ENCODE assay signal across 18 mouse cellular contexts in the genomic region with DNA sequence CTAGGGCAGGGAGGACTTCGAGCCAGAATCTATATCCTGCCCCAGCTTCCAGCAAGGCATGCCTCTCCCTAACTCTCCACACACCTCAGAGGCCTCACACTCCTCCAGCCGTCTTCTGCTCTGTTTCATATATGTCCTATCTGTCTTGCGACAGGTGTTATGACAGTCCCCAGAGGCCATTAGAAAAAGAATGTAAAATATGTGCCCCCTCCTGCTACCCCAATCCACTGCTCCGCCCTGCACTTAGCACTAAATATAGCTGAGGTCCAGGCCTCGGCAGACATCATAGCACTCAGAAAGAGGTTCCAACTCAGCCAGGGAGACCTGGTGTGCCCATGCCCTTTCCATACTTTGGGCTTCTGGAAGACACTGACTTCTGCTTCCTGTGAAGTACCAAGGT. TPM values are rescaled to one million over a fixed set of nuclear protein-coding genes. Genes with fewer than 3 reads are reported as not detected.
DNase-seq lines count a peak whose midpoint lies in the region; ATAC-seq lines count a peak whose summit lies in the region.
"Had no signal": no experiment of that assay in that cellular context is flagged by ENCODE, and none has a peak within 500 bp of the region (broad histone marks: within the 10 kb centered on the region; RNA-seq: fewer than 3 reads in every experiment).

No protein-coding gene starts in this region.

- intact Hi-C loops in heart, postnatal 36 days (cut with DNase I): loop anchor here (2.0 kb wide), 1 partner anchor 52 kb away; no protein-coding TSS in a partner anchor

- 36% methylated on average over 5 of the region's 5 CpGs for WGBS in embryonic facial prominence, embryonic 15.5 days
- WGBS in heart, embryonic 13.5 days: 20% methylated on average over 5 of the region's 5 CpGs
- WGBS in limb, embryonic 12.5 days: 58% methylated on average over 5 of the region's 5 CpGs

- no peaks in the 10 kb centered on the region for H3K27me3 ChIP-seq in embryonic facial prominence, embryonic 15.5 days
- no peaks in the 10 kb centered on the region for H3K27me3 ChIP-seq in heart, embryonic 13.5 days (replicated peaks)
- no peaks in the 10 kb centered on the region for H3K27me3 ChIP-seq in limb, embryonic 12.5 days
- H3K27me3 ChIP-seq: forebrain, embryonic 12.5 days; midbrain, embryonic 12.5 days; neural tube, embryonic 15.5 days; Patski had no signal

- H3K9ac ChIP-seq in embryonic facial prominence, embryonic 15.5 days: no peak overlapping the region
- peak overlapping the region; percentile 94 for H3K9ac ChIP-seq in heart, embryonic 13.5 days
- no peak overlapping the region for H3K9ac ChIP-seq in limb, embryonic 12.5 days (replicated peaks)
- H3K9ac ChIP-seq: forebrain, embryonic 12.5 days; liver, postnatal 0 days; midbrain, embryonic 12.5 days; neural tube, embryonic 15.5 days had no signal

- peaks cover 5% of the 10 kb centered on the region; the same call in 1 of the 2 replicates for H3K4me1 ChIP-seq in embryonic facial prominence, embryonic 15.5 days
- H3K4me1 ChIP-seq in heart, embryonic 13.5 days: peaks cover 70% of the 10 kb centered on the region
- H3K4me1 ChIP-seq in limb, embryonic 12.5 days (replicated peaks): peaks cover 6% of the 10 kb centered on the region; the same call in 1 of the 2 replicates
- H3K4me1 ChIP-seq: forebrain, embryonic 12.5 days; midbrain, embryonic 12.5 days had no signal

- ATAC-seq in embryonic facial prominence, embryonic 15.5 days (ENCODE audit: insufficient number of reproducible peaks, low FRiP score, low TSS enrichment, low read depth): no peak
- peak; percentile 31; the same call in 1 of the 2 replicates for ATAC-seq in heart, embryonic 13.5 days (ENCODE audit: extremely low read depth, insufficient number of reproducible peaks, low FRiP score, low TSS enrichment)
- ATAC-seq in limb, embryonic 12.5 days (ENCODE audit: insufficient number of reproducible peaks, insufficient read depth, low FRiP score, low TSS enrichment, low read depth): no peak
- no peak for ATAC-seq in granulocyte monocyte progenitor cell, adult 5-6 weeks (replicated peaks; ENCODE audit: poor library complexity, severe bottlenecking)
- ATAC-seq: hindbrain, embryonic 16.5 days; liver, postnatal 0 days; Patski had no signal

- no peak overlapping the region for H3K4me3 ChIP-seq in embryonic facial prominence, embryonic 15.5 days (replicated peaks)
- H3K4me3 ChIP-seq in heart, embryonic 13.5 days: peak overlapping the region; percentile 72
- no peak overlapping the region for H3K4me3 ChIP-seq in limb, embryonic 12.5 days (replicated peaks)
- H3K4me3 ChIP-seq: forebrain, embryonic 12.5 days; midbrain, embryonic 12.5 days; neural tube, embryonic 15.5 days had no signal

- peak overlapping the region; percentile 17; the same call in 1 of the 2 replicates for H3K27ac ChIP-seq in embryonic facial prominence, embryonic 15.5 days (replicated peaks)
- H3K27ac ChIP-seq in heart, embryonic 13.5 days (replicated peaks): peak overlapping the region; percentile 99
- H3K27ac ChIP-seq in limb, embryonic 12.5 days: 0 out of 2 replicates have a peak overlapping the region, but pooled peaks have one; percentile 9
- H3K27ac ChIP-seq: forebrain, embryonic 12.5 days; macrophage; midbrain, embryonic 12.5 days; neural tube, embryonic 15.5 days had no signal

- no peaks in the 10 kb centered on the region for H3K9me3 ChIP-seq in embryonic facial prominence, embryonic 15.5 days (replicated peaks)
- no peaks in the 10 kb centered on the region for H3K9me3 ChIP-seq in heart, embryonic 13.5 days
- no peaks in the 10 kb centered on the region for H3K9me3 ChIP-seq in limb, embryonic 12.5 days
- H3K9me3 ChIP-seq: forebrain, embryonic 12.5 days; midbrain, embryonic 12.5 days; neural tube, embryonic 15.5 days had no signal

- DNase-seq in heart, adult 18-20 months: peak; percentile 63 to 69
- no peak for DNase-seq in heart, postnatal 36 days
- DNase-seq in adrenal gland, adult 18-20 months (ENCODE audit: low spot score in 2 of 2): no peak
- DNase-seq: kidney, adult 2 months; kidney, postnatal 36 days; layer of hippocampus, adult 9-11 months; liver; liver, postnatal 0 days had no signal

- H3K36me3 ChIP-seq in embryonic facial prominence, embryonic 15.5 days: no peaks in the 10 kb centered on the region
- peaks cover 38% of the 10 kb centered on the region for H3K36me3 ChIP-seq in heart, embryonic 13.5 days
- H3K36me3 ChIP-seq in limb, embryonic 12.5 days: no peaks in the 10 kb centered on the region
- H3K36me3 ChIP-seq: forebrain, embryonic 12.5 days; midbrain, embryonic 12.5 days; neural tube, embryonic 15.5 days had no signal

- H3K4me2 ChIP-seq in embryonic facial prominence, embryonic 15.5 days (replicated peaks): no peak overlapping the region
- peak overlapping the region; percentile 76 for H3K4me2 ChIP-seq in heart, embryonic 13.5 days
- no peak overlapping the region for H3K4me2 ChIP-seq in limb, embryonic 12.5 days
- H3K4me2 ChIP-seq: forebrain, embryonic 12.5 days; midbrain, embryonic 12.5 days; neural tube, embryonic 15.5 days had no signal

RNA-seq across cellular contexts. Expression of a gene that starts 2.2 kb away (rescaled TPM):
- 100 to 1,000 TPM; 145 to 150 TPM for total RNA-seq in heart, adult 18-20 months (2021)
- 100 to 1,000 TPM; 122 to 127 TPM for total RNA-seq in heart, postnatal 36 days (2021)
- 2.6 and 3.6 TPM in 2 replicates for polyA plus RNA-seq in embryonic facial prominence, embryonic 15.5 days (2015; fragmentation: Nextera tagmentation; extraction: Ambion mirVana)
- polyA plus RNA-seq in heart, embryonic 13.5 days (2015; fragmentation: Nextera tagmentation; extraction: Ambion mirVana): 44.6 and 47.2 TPM in 2 replicates
- 0.44 and 0.59 TPM in 2 replicates for polyA plus RNA-seq in limb, embryonic 12.5 days (2016; fragmentation: Nextera tagmentation; extraction: Ambion mirVana)
- total RNA-seq in adrenal gland, adult 18-20 months (2021): under 1 TPM in 1 of 2 experiments, not detected in 1; 0.80 TPM
- total RNA-seq in granulocyte monocyte progenitor cell, adult 5-6 weeks (2014; fragmentation: Nextera tagmentation): not detected in 2 replicates
- not detected in 2 replicates for total RNA-seq in granulocyte monocyte progenitor cell, adult 5-6 weeks (2017)
- polyA plus RNA-seq: hindbrain, embryonic 16.5 days; macrophage; midbrain, embryonic 12.5 days had no signal

RNA-seq across cellular contexts. Expression of a gene that starts 36.7 kb away (rescaled TPM):
- total RNA-seq in heart, adult 18-20 months (2021): 10 to 100 TPM; 16.7 to 20.7 TPM
- total RNA-seq in heart, postnatal 36 days (2021): 10 to 100 TPM; 11.1 to 29.3 TPM
- 5.7 and 6.7 TPM in 2 replicates for polyA plus RNA-seq in embryonic facial prominence, embryonic 15.5 days (2015; fragmentation: Nextera tagmentation; extraction: Ambion mirVana)
- polyA plus RNA-seq in heart, embryonic 13.5 days (2015; fragmentation: Nextera tagmentation; extraction: Ambion mirVana): 5.7 and 6.8 TPM in 2 replicates
- polyA plus RNA-seq in limb, embryonic 12.5 days (2016; fragmentation: Nextera tagmentation; extraction: Ambion mirVana): 4.6 and 4.8 TPM in 2 replicates
- 10 to 100 TPM; 13.8 to 19.3 TPM for total RNA-seq in adrenal gland, adult 18-20 months (2021)
- 1.3 and 8.5 TPM in 2 replicates for total RNA-seq in granulocyte monocyte progenitor cell, adult 5-6 weeks (2014; fragmentation: Nextera tagmentation)
- total RNA-seq in granulocyte monocyte progenitor cell, adult 5-6 weeks (2017): 8.8 and 16.9 TPM in 2 replicates

RNA-seq across cellular contexts. Expression of a gene that starts 48.5 kb away (rescaled TPM):
- under 1 TPM; 0.80 to 0.92 TPM for total RNA-seq in heart, adult 18-20 months (2021)
- total RNA-seq in heart, postnatal 36 days (2021): 1 to 10 TPM; 3.1 to 5.4 TPM
- 15.7 and 17.1 TPM in 2 replicates for polyA plus RNA-seq in embryonic facial prominence, embryonic 15.5 days (2015; fragmentation: Nextera tagmentation; extraction: Ambion mirVana)
- polyA plus RNA-seq in heart, embryonic 13.5 days (2015; fragmentation: Nextera tagmentation; extraction: Ambion mirVana): 7.2 and 9.3 TPM in 2 replicates
- polyA plus RNA-seq in limb, embryonic 12.5 days (2016; fragmentation: Nextera tagmentation; extraction: Ambion mirVana): 5.1 and 5.9 TPM in 2 replicates
- 1 to 10 TPM; 2.8 to 3.4 TPM for total RNA-seq in adrenal gland, adult 18-20 months (2021)
- 8.9 and 10.5 TPM in 2 replicates for total RNA-seq in granulocyte monocyte progenitor cell, adult 5-6 weeks (2014; fragmentation: Nextera tagmentation)
- 10.5 and 11.3 TPM in 2 replicates for total RNA-seq in granulocyte monocyte progenitor cell, adult 5-6 weeks (2017)
- polyA plus RNA-seq: Patski had no signal

Comparison
In these comparisons a context has a peak if more than half of its experiments do, and no peak if none do; other contexts are left out.
1. DNase-seq: peak in heart, adult 18-20 months (2 of 2); none in heart, postnatal 36 days (0 of 2) and adrenal gland, adult 18-20 months (0 of 2).
2. H3K27ac ChIP-seq: peak in every context shown above with its lines; median percentile 99 in heart, embryonic 13.5 days; 17 in embryonic facial prominence, embryonic 15.5 days; 9 in limb, embryonic 12.5 days.
3. RNA of a gene that starts 2.2 kb away (total RNA-seq): 145 to 150 TPM in heart, adult 18-20 months and 122 to 127 TPM in heart, postnatal 36 days; 0.80 TPM in adrenal gland, adult 18-20 months and not detected in granulocyte monocyte progenitor cell, adult 5-6 weeks; every median in the first group is over 10 times any median in the second.